Mouse (Mus musculus) embryonic stem cell, embryonic (primary cell): Measurements from ENCODE around the gene Fam184a.

Experiments
- CTCF ChIA-PET, 4 experiments: fragments of 300-600 bp in 2 of 4; fragments of 350-600 bp in 2 of 4; sonication (Branson Sonifier 250); formaldehyde crosslinking; loops; one replicate each; lab custom pipeline; 2022; ENCODE audit warnings: inconsistent platforms in 2 of 4; lab: Charles Lee
- POLR2A ChIA-PET, 4 experiments: fragments of 300-600 bp in 2 of 4; fragments of 350-600 bp in 2 of 4; sonication (Branson Sonifier 250); formaldehyde crosslinking; loops; one replicate each; lab custom pipeline; 2022; ENCODE audit warnings: antibody characterized with exemption in 4 of 4, inconsistent platforms in 1 of 4; lab: Charles Lee

The Fam184a gene

DNA sequence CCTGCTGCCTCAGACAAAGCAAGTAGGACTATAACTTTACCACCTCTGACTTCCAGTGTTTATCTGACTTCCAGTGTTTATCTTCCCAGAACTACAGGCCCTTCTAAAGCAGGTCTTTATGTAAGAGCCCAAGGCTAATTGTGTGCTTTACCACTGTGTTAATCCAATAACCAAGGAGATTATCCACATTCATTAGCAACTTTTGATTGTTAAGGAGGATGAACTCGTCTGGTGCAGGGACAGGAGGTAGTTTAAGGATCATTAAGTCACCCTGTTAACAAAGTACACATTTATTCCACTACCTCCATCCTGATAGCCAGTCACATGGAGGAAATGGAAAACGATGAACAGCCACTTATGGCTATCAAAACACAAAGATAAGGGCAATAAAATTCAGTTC is 25.6 kb downstream of the Fam184a start:
- ChIA-PET CTCF (no interaction called here), POLR2A (no interaction called here)

DNA sequence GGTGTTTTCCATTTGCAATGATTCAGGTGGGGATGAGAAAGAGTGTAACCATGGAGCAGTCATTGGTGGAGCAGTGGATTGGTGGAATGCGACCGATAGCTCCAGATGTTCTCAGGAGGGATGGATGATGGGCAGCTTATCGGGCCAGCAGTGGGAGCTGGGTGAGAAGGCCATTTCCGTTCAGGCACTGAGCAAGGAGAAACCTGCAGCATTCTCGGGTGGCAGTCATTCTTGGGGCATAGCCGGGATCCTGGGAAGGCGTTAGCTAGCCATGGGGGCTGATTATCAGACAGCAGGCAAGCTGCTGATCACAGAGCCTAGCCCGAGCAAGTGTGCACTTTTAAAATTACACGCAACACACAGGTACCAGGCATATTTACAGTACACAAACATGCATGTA is 46.4 kb downstream of the Fam184a start:
- POLR2A ChIA-PET: interaction anchor here in 1 of 4 experiments (0.9 kb wide), 1 partner anchor 74 kb away, joined by 3 read pairs; the partner anchor contains the start of gene Mcm9
- CTCF ChIA-PET: no interaction called here

DNA sequence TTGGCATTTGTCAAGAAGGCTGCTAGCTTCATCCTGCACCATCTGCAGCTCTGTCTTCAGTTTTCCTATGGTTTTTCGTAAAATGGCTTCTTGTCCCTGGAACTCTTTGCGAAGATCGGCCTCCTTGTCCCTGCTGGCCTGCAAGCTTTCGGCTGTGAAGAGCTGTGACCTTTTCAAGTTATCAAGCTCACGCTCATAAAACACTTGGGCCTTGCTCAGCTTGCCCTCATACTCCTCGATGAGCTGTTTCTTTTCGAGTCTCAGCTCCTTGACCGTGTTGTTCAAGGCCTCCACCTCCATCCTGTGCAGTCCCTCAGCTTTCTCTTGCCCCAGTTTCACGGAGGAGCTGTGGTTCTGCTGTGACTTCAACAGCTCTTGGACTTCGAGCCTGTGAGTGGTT is 52.4 kb downstream of the Fam184a start:
- ChIA-PET POLR2A (no interaction called here), CTCF (no interaction called here)

DNA sequence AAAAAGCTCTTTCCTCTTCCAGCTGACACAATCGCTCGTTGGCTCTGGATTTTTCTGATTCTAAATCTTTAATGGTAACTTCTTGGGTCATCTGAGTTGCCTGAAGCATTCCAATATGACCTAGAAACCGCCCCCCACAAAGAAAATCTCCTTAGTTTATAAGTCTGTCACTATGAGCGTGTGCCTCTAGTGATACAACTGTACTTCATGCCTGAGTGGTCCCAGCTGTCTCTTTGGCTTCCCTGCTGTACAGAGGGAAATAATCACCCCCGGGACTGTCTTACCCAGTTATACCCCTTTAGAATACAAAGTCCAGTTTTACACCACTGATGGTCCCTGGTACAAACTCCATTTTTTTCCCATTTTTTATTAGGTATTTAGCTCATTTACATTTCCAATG is 56.2 kb downstream of the Fam184a start:
- ChIA-PET POLR2A (no interaction called here), CTCF (no interaction called here)

DNA sequence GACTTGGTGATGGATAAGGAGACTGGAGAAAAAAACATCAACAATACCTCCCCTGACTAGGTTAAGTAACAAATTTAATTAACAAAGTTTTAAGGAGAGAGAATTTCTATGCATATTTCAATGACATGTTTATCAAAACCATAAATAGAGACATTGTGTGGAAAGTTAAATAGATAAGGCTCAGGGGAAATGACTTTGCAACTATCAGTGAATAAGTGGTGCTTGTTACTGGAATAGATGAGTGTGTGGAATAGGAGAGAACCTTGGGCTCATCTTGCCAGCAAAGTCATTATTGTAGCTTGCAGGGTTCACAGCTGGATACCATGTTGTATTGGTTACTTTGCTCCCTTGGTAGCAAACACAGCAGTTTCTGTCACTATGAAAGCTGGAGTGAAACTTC is 59.7 kb downstream of the Fam184a start:
- CTCF ChIA-PET: no interaction called here
- POLR2A ChIA-PET: no interaction called here

DNA sequence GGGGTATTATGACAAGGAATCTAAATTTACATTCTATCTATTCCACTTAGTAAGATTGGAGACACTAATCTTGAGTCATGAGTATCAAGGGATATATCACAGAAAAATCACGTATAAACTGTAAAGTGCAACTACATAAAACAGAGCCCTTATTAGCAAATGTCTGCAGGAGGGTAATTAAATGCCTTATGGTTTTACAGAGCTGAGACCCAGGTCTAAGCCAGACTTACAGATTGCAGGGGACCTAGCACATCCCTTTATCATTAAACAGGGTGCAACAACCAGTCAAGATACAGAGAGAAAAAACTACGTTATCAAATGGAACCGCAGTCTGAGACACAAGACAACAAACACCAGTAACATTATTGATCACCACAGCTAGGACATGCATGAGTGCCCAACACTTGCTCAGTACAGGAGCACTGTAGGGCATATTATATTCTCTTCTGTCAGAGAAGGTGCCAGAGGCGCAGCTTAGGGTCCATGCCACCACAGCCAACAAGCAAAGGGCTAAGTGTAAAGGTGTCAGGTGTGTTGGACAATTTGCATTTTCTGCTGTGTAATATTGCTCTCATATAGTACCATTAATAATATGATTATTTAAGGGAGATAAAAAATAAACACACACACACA is 61.9 kb downstream of the Fam184a start:
- ChIA-PET POLR2A (no interaction called here), CTCF (no interaction called here)

DNA sequence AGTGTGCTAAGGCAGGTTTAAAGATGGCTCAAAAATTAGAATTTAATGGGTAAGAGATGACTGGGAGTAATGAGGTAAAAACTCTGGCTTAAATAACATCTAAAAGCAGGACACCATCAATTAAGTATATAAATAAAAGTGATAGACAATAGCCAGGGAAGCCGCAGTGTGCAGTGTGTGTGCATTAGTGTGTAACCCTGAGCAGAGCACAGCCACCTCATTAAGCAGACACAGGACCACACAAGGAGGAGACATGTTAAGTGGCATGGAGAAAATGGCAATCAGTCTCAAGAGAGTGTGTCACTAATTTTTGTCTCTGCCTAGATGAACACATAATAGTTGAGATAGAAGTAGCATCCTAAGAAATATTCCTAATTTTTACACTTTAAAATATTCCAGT is 62.4 kb downstream of the Fam184a start:
- ChIA-PET CTCF (no interaction called here), POLR2A (no interaction called here)

DNA sequence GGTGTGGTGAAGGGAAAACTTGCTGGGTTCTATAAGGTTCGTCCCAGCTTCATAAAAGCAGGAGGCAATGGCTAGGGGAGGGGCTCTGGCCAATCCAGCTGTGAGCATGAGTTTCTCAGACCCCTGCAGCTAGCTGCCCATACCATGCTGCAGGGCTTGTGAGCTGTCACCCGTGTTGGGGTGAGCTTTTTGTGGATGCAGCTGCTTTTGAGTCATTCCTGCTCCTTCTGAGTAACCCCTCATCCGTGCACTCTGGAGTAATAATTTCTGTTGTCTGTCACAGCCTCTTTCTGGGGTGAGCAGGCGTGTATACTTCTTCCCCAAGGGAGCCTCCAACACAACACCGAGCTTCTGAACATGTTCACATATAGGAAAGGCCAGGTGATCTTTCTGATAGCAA is 63.0 kb downstream of the Fam184a start:
- POLR2A ChIA-PET: no interaction called here
- CTCF ChIA-PET: no interaction called here

DNA sequence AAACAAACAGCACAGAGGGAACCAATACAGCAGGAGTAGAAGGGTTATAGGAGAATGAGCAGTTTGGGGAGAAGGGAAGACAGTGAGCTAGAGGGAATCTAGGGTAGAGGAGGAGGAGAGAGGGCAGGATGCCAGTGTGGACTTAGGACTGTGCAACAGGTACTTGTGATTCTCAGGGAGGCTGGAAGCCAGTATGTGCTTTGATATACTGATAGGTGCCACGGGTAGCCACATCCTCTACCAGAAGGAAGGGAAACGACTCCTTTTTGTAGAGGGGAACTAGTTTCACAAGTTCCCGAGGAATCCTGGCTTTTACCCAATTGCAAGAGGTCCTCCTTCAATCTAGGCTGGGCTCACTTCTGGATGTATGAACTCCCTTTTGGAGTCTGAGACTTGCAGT is 65.1 kb downstream of the Fam184a start:
- CTCF ChIA-PET: no interaction called here
- POLR2A ChIA-PET: no interaction called here

DNA sequence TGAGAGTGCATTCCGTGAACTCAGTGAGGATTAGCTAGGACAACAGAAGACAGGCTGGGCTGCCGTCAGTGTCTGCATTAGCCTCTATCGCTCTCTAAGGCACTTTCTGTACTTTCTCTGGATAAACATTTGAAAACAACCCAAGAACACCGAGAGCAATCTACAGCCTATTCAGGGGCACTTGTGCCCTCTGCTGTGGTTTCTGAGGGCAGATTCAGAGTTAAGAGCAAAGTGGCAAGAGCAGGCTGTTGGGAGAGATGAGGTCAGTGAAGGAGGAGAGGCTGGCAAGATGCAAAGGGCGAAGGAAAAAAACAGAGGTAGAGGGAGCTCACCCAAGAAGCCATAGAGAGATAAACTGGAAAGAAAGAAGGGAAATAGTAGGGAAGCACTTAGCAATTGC is 67.7 kb downstream of the Fam184a start:
- POLR2A ChIA-PET: no interaction called here
- CTCF ChIA-PET: no interaction called here

DNA sequence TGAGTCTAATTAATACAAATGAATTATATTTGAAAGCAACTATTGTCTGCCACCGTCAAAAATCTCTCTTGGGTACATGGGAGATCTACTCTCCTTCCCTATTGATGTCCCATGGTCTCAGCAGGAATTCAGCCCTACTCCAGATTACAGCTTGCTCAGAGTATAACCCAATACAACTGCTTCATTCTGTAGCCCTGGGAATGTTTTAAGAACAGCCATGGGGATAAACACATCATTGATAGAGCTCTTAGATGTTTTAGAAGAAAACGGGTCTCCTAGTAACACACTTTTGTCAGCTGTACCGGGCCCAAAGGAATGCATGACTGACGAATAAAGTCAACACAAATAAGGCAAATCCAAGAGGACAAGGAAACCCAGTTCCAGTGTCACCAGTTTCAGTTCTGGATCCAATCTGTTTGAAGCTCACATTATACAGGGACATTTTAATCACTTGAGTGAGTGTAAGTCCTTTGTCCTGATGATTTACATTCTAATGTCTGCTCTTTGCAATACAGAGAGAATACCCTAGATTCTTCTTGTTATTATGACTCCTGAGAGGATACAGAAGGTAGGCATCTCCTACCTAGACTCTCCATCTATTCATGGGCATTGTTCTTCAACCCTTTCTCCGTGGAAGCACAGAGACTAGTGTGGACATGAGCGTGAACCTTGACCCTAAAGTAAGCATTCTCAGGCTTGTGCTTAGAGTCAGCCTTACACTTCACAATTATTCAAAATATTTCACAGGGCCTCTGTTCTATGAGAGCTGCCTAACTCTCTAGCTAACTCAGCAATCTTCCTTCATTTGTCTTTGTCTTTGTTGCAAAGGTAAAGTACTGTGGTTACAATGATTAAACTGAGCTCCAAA is 71.0 kb downstream of the Fam184a start:
- CTCF ChIA-PET: no interaction called here
- POLR2A ChIA-PET: interaction anchor here in 2 of 4 experiments (0.7 to 1.8 kb wide), 3 partner anchors 47 to 450 kb away, joined by 3 to 5 read pairs (median 3); partner anchors contain the start of gene Mcm9 (in 1 of the 2)

DNA sequence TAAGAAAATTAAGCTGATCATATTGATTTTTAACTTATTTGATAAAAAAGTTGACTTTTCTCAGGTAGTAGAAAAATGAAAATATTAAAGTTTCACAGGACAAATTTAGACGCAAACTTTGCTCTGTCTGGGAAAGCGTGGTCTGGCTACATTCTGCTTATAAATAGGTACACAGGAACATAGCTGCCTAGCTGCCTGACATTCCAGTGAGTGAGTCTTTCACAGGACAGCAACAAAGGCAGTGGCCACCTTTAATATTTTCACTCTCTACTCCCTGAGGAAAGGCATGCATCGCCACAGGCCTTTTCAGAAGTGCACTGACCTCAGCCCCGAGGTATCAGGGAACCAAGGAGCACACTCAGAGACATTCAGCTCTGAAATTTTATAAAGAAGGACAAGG is 89.1 kb downstream of the Fam184a start:
- ChIA-PET POLR2A (no interaction called here), CTCF (interaction anchor here in 1 of 4 experiments (0.7 kb wide), 1 partner anchor 12 kb away, joined by 4 read pairs; no protein-coding TSS in a partner anchor)

DNA sequence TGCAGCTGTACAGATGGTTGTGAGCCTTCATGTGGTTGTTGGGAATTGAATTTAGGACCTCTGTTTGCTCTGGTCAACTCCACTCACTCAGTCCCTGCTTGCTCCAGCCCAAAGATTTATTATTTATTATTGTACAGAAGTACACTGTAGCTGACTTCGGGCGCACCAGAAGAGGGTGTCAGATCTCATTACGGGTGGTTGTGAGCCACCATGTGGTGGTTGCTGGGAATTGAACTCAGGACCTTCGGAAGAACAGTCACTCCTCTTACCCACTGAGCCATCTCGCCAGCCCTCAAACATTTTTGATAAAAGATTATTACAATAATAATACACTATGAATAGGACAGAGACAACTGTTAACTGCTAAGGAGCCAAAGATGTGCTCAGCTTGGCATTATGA is 96.7 kb downstream of the Fam184a start:
- CTCF ChIA-PET: interaction anchor here in 1 of 4 experiments (1.3 kb wide), 1 partner anchor 13 kb away, joined by 4 read pairs; no protein-coding TSS in a partner anchor
- POLR2A ChIA-PET: interaction anchor here in 1 of 4 experiments (1.4 kb wide), 1 partner anchor 25 kb away, joined by 5 read pairs; the partner anchor contains the start of gene Mcm9

DNA sequence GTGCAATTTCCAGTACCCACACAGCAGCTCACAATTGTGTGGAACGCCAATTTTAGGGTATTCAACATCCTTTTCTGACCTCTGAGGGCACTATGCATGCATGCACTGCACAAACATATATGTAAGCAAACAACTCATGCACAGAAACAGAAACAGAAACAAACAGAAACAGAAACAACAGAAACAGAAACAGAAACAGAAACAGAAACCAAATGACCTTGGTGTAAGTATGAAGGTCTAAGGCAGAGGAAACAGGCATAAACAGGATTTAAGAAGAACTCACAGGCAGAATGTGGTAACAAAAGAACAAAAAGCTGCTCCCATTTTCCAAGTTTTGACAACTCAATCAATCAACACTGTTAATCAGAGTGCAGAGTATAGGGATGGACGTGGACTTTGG is 100.2 kb downstream of the Fam184a start:
- POLR2A ChIA-PET: interaction anchor here in 2 of 4 experiments (0.7 to 1.3 kb wide), 2 partner anchors 9 to 70 kb away, joined by 3 read pairs; no protein-coding TSS in a partner anchor

DNA sequence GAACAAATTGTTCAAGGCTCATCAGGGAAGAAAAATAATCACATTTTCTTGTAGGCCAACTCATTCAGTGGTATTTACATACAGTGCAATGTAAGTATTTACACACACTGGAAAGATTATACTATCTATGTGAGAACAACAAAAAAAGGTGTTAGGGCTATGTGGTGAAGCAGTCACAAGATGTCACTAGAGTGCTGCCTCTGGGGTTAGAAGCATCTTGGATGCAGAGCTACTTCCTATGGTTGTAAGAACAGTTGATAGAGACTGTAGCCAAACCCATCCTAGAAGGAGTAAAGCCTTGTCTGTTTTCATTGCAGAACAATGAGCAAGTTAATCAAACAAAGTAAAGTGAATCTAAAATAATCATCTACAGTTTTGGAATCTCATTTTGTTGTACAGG is 109.4 kb downstream of the Fam184a start:
- CTCF ChIA-PET: interaction anchor here in 2 of 4 experiments (0.7 to 1.4 kb wide), 8 partner anchors 11 to 222 kb away, joined by 3 to 5 read pairs (median 3); partner anchors contain the start of gene Mcm9 (in 1 of the 2)

More for the DNA sequence above, 100.2 kb downstream of the Fam184a start:
- CTCF ChIA-PET: no interaction called here

DNA sequence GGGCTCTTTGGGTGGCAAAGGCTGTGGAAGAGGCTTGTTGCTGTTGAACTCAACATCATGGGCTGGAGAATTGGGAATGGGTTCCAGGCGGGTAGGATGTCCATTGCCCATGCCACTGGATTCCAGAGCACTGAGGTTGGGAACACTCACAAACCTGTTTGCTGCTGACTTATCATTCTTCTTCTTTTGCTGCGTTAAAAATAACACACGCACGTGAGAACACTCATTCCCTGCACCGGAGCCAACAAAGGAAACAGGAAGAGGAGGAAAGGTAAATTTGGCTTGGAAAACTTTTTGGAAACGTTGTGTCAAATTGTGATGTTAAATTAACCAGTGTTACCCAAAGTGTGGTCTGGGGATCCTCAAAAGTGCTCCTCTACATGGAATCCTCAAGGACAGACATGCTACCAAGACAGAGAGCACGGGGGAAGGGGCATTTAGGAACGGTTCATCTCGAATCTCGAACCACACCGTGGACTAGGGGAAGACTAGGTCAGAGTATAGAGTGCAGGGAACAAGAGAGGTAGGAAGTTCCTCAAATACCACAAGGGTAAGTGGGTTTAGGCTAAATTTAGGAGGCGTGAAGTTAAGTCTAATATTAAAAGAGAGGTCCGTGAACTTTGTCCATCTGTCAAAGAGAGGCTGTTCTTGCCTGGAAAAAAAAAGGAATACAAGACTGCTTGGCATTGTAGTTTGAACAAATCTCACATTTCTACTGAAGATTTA is 115.5 kb downstream of the Fam184a start:
- ChIA-PET CTCF (no interaction called here), POLR2A (no interaction called here)

More for the DNA sequence above, 109.4 kb downstream of the Fam184a start:
- POLR2A ChIA-PET: interaction anchor here in 2 of 4 experiments (0.5 to 2.8 kb wide), 2 partner anchors 11 to 12 kb away, joined by 3 to 9 read pairs; partner anchors contain the start of gene Mcm9 (in 2 of the 2)

DNA sequence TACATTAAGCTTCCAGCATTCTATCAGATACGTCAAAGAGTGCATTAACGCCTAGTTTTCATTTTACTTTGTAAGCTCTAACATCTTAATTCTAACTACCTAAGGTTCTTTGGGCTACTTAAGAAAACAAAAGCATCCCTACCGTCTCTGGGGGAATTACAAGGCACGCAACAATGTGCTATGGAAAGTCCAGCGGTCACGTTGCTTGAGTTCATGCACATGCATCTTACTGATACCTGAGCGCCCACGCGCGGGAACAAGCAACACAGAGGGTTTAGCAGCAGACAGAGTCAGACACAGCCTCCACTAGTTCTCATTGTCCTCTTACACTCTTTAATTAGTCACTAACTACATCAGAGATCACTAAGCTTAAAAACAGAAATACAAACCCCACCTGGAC is 116.8 kb downstream of the Fam184a start:
- CTCF ChIA-PET: no interaction called here
- POLR2A ChIA-PET: no interaction called here

DNA sequence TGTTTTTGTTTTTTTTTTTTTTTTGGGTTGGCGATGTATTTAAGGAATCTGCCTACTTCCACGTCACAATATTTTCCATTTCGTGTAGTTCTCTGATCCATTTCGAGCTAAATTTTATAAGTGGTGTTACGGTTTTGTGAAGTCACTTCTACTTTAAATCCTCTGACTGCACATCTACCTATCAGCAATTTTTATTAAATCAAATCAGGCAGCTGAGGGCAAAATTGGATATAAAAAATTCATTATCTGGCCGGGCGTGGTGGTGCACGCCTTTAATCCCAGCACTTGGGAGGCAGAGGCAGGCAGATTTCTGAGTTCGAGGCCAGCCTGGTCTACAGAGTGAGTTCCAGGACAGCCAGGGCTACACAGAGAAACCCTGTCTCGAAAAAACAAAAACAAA is 120.6 kb downstream of the Fam184a start, which contains the start of gene Mcm9:
TSS of gene Mcm9 (minus strand) at position 101 of the 400 bp plus-strand sequence.
- ChIA-PET CTCF (interaction anchor here in 1 of 4 experiments (0.6 to 1.1 kb wide), 3 partner anchors 11 to 1125 kb away, joined by 3 to 4 read pairs (median 3); no protein-coding TSS in a partner anchor), POLR2A (interaction anchor here (0.6 to 4.1 kb wide), 56 partner anchors 9 to 1582 kb away, joined by 3 to 53 read pairs (median 5); partner anchors contain the start of genes Asf1a (in 4 of the 4), Cep85l (in 2 of the 4), Fam184a (in 2 of the 4) and Gopc (in 1 of the 4))

DNA sequence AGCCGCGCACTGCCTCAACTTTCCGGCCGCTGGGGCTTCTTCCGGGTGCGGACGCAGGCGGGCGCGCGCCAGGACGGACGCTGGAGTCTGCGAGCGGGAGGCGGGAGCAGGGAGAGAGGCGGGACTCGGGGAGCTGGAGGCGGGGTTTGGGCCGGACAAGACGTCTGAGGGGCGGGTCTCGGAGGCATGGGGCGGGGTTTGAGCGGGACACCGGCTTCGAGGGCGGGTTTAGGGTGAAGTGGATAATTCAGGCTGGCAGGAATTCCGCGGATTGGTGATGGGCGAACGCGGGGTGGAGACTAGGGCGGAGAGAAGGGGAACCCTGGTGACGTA is 121.0 kb downstream of the Fam184a start:
- POLR2A ChIA-PET: interaction anchor here (0.6 to 4.1 kb wide), 59 partner anchors 9 to 1583 kb away, joined by 3 to 53 read pairs (median 5); partner anchors contain the start of genes Asf1a (in 4 of the 4), Cep85l (in 2 of the 4), Fam184a (in 2 of the 4) and Gopc (in 1 of the 4)
- CTCF ChIA-PET: interaction anchor here in 3 of 4 experiments (0.5 to 1.1 kb wide), 6 partner anchors 12 to 1124 kb away, joined by 3 to 4 read pairs (median 3); no protein-coding TSS in a partner anchor
